Mouse (Mus musculus): ENCODE results near the gene Gm20738.
"Not testable (repeated sequence)": the region's sequence is repeated elsewhere in the genome, so short reads cannot be mapped to it uniquely, and the experiment has no call there.

The Gm20738 gene

DNA sequence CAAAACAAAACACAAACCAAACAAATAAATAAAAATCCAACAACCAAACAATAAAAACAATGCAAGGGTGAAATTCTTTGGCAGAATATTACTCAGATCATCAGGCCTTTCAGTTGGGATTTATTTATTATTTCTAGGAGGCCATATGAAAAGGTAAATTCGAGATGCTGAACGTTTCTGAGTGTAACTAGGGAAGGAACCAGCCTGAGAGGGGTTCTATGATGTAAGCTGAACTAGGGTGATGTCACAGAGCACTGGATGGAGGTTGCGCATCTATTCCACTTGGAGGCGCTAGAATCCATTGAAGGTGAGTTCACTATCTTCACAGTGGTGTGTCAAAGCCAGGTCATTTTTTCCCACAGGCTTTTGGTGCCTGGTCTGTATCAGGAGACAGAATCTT, at the start of gene Gm20738:
TSS of gene Gm20738 (plus strand) at position 301 of the 400 bp plus-strand sequence.
- DNase-seq = not testable (repeated sequence)
